Mouse (Mus musculus) E14TG2a.4 (cell line): ENCODE measurements around the gene Hist1h2be.
"Not testable (repeated sequence)": the region's sequence is repeated elsewhere in the genome, so short reads cannot be mapped to it uniquely, and the experiment has no call there.

Experiments
- H3K27me3 ChIP-seq: 2 replicates; pipeline ENCODE4 v1.6.1; 2014; ENCODE audit warnings: low read length, control low read depth; ENCODE audit not compliant: insufficient read depth
- H3K36me3 ChIP-seq: 2 replicates; pipeline ENCODE4 v1.6.1; 2014; ENCODE audit warnings: low read length, control low read depth; ENCODE audit not compliant: insufficient read depth
- H3K4me1 ChIP-seq: replicated peaks from 2 replicates; pipeline ENCODE4 v1.6.1; 2014; ENCODE audit warnings: low read depth, low read length, control low read depth
- H3K4me3 ChIP-seq: replicated peaks from 2 replicates; pipeline ENCODE4 v1.5.1; 2014; ENCODE audit warnings: mild to moderate bottlenecking, low read length
- H3K9me3 ChIP-seq: 2 replicates; pipeline ENCODE4 v1.6.1; 2014; ENCODE audit warnings: low read length, control low read depth
- CTCF ChIP-seq: conservative IDR thresholded peaks from 2 replicates; pipeline ENCODE4 v1.5.1; 2014; ENCODE audit warnings: low read length
- NANOG ChIP-seq: IDR thresholded peaks from 2 replicates; pipeline ENCODE4 v1.6.1; 2014; ENCODE audit warnings: borderline replicate concordance, low read length, mixed read lengths
- POU5F1 ChIP-seq: IDR thresholded peaks from 2 replicates; pipeline ENCODE4 v1.6.1; 2014; ENCODE audit warnings: low read length, borderline replicate concordance

Hist1h2be gene

GRCm38 (mm10) chr13:23597957-23598356 lies 23.0 kb downstream of the Hist1h2be start:
- Histone ChIP-seq H3K4me1 (peaks cover 40% of the 10 kb centered on the region), H3K9me3 (peaks cover 14% of the 10 kb centered on the region), H3K4me3 (no peak overlapping the region), H3K36me3 (no peaks in the 10 kb centered on the region), H3K27me3 (no peaks in the 10 kb centered on the region)
- TF ChIP-seq NANOG (no peak), CTCF (peak; percentile 65)

DNA sequence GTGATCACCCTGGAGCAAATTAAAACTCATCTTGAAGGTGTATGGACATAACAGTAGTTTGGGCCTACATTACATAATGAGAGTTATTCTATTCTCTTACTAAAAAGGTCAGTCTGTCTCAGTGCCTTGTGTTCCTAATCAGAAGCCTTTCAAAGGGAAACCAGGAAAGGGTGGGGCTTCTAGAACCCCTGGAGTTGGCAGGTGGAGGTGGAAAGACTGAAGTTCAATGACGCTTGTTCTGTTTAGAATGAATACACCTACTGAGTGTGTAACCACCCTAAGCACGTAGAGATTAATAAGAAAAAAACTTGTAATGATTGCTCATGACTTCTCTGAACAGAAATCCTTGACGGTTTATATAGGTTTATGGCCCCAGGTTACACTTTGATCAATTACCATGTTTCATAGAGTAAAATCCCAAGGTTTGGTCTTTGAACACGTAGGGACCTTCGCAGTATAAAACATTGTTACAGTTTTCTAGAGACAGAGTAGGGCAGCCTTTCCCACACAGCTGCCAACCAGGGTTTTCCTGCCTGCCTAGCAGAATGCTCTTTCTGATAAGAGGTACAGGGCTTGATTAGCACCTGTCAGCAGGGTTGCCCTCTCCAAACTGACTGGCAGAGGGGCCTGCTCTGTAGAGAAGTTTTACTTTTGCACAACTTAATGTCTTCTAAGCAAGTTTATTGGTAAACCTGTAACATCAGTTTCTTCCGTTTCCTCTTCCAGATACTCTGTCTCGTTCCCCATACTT lies 25.1 kb downstream of the Hist1h2be start:
- peaks cover 33% of the 10 kb centered on the region for H3K9me3 ChIP-seq
- no peaks in the 10 kb centered on the region for H3K27me3 ChIP-seq
- H3K4me1 ChIP-seq = peaks cover 47% of the 10 kb centered on the region
- TF ChIP-seq POU5F1 (no peak), CTCF (no peak), NANOG (peak; percentile 22; the same call in 1 of the 2 replicates)
- H3K36me3 ChIP-seq = no peaks in the 10 kb centered on the region
- no peak overlapping the region for H3K4me3 ChIP-seq

DNA sequence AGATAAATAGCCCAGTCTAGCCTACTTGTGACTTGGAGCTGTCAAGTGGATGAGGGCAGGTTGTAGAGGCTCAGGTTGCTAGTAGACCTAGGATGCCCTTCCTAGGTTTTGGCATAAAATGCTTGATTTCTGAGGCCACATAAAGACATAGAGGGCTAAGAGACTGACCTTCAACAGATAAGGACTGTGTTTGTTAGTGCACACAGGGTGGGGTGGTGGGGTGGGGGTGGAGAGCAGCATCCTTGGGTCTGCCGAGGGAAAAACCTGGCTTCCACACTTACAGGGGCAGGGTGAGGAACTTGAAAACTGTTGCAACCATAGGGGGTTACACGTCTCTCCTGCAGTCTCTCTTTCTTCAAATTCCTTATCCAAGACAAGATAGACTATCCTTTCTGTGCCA lies 25.7 kb downstream of the Hist1h2be start:
- no peak for TF ChIP-seq NANOG
- no peak for TF ChIP-seq POU5F1
- Histone ChIP-seq H3K9me3 (peaks cover 36% of the 10 kb centered on the region), H3K4me3 (no peak overlapping the region), H3K4me1 (peaks cover 47% of the 10 kb centered on the region), H3K36me3 (no peaks in the 10 kb centered on the region), H3K27me3 (no peaks in the 10 kb centered on the region)

DNA sequence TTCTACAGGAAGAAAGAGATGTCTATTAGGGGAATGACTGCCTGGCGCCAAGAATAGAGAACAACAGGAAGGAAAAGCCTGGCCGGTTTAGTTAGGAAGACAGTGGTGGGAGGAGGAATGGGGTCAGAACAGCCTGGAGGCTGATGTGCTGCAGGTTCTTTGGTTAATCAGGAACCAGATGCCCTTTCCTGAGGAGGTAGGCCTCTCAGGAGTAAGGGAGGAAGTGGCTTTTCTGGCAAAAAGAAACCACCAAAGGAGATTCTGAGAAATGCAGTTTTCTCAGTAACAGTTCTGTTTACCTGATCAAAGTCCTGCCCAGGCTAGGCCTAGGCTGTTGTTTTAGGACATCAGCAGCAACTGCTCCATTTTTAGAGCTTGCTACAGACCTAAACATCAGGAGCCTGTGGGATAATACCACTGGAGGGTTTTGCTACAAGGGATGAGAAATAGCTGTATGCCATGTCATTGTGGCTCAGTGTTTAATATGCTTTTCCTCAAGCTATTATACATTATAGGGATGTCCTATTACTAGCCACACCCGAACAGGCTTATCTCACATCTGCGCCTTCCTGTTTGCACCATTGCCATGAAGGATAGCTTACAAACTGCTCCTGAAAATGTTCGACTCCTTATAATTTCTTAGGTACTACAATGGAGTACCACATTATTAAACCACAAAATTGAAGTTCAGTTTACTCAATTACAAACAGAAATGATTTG lies 27.7 kb downstream of the Hist1h2be start:
- peaks cover 58% of the 10 kb centered on the region for H3K4me1 ChIP-seq
- TF ChIP-seq CTCF (no peak), NANOG (no peak), POU5F1 (no peak)
- peaks cover 36% of the 10 kb centered on the region for H3K9me3 ChIP-seq
- no peak overlapping the region for H3K4me3 ChIP-seq
- no peaks in the 10 kb centered on the region for H3K27me3 ChIP-seq
- H3K36me3 ChIP-seq = no peaks in the 10 kb centered on the region

- no peaks in the 10 kb centered on the region for H3K36me3 ChIP-seq
- H3K9me3 ChIP-seq = peaks cover 36% of the 10 kb centered on the region
- TF ChIP-seq NANOG (no peak), POU5F1 (no peak), CTCF (no peak)
- peaks cover 61% of the 10 kb centered on the region for H3K4me1 ChIP-seq
- H3K27me3 ChIP-seq = no peaks in the 10 kb centered on the region
- H3K4me3 ChIP-seq = no peak overlapping the region
Measured at GRCm38 (mm10) chr13:23592614-23593013, 28.3 kb downstream of the Hist1h2be start.

DNA sequence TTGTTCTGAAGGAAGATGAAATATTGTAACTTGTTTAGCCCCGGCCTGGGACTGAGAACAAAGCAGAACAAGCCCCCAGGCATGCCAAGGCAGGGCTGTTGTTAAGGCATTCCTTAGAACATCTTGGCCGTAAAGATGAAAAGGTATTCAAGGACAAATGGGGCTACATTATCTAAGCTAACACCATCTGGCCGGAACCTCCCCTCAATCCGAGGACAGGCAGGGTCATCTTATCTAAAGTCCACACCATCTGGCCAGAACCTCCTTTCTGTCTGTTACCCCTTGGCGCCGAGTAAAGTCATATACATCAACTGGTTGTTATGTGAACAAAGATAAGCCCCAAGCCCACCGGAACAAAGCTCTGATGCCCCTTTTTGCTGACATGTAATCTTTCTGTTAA lies 29.0 kb downstream of the Hist1h2be start:
- not testable (repeated sequence) for H3K27me3 ChIP-seq, H3K4me3 ChIP-seq, H3K36me3 ChIP-seq
- Histone ChIP-seq H3K9me3 (peaks cover 36% of the 10 kb centered on the region), H3K4me1 (peaks cover 61% of the 10 kb centered on the region)

DNA sequence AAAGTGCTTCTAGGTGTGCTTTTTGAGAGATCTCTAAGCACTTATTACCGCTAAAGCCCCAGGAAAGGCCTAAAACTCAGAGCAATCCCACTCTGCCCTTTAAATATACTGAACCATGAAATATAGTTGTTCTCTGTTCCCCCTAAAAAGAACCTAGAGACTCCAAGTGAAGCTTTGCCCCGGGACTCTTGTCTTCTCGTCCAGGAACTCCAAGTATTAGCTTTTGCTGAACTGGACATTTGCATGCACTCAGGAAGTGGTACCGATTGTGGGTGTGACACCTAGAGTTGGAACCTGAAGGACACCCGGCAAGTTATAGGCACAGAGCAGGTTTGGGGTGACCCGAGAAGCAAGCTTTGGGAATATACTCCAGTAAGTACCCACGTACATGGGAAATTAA lies 29.7 kb downstream of the Hist1h2be start:
- Histone ChIP-seq H3K36me3 (no peaks in the 10 kb centered on the region), H3K9me3 (peaks cover 36% of the 10 kb centered on the region), H3K4me1 (peaks cover 59% of the 10 kb centered on the region), H3K4me3 (no peak overlapping the region), H3K27me3 (no peaks in the 10 kb centered on the region)
- no peak for TF ChIP-seq NANOG
- TF ChIP-seq CTCF = no peak
- TF ChIP-seq POU5F1 = no peak

DNA sequence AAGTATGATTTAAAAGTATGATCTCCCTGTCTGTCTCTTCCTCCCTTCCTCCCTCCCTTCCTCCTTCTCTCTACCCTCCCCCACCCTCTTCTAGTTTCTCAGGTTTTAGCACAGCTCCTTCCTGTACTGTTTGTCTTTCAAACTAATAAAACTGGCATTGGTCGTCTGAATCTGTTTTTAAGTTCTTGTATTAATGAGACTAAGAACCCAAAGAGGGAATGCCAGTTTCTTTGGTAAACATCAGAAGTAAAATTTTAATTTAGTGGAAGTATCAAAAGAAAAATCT lies 34.0 kb downstream of the Hist1h2be start:
- no peaks in the 10 kb centered on the region for H3K27me3 ChIP-seq
- no peaks in the 10 kb centered on the region for H3K36me3 ChIP-seq
- no peak for TF ChIP-seq CTCF
- H3K4me3 ChIP-seq = peak overlapping the region; percentile 63
- peaks cover 14% of the 10 kb centered on the region for H3K9me3 ChIP-seq
- H3K4me1 ChIP-seq = peaks cover 56% of the 10 kb centered on the region

DNA sequence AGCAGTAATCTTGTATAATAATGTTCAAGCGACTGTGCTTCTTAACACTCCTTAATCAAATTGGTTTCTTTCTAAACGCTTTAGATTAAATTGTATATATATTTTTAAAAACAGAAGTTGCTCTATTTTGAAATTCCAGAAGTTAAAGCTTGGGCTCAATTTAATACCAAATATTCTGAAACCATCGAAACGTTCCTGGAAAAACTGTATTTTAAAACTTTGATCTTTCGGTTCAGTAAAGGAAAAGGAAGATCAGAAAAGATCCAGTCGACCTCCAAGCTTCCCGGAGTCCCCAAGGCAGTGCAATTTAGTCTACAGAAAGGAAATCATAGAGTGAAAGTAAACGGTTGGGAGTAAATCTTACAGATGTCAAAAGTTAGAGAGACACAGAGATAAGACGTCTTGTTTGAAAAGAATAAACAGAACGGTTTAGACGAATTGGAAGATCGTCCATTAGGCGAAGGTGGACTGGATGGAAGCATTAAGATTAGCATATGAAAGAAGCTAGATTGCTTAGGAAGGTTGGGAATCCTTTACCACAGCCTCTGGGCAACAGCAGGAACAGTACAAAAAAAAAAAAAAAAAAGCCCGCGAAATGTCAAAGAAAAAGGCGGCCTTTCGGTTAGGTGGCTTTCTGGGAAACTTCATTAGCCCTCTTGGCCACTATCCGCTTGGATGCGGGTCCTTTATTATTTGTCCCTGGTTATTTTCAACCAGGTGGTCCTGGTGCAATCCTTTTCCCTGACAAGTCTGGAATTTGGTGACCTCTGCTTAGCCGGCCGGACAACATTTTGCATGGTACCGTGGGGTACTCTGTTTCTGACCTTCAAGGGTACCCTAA lies 34.6 kb downstream of the Hist1h2be start:
- peaks cover 8% of the 10 kb centered on the region for H3K9me3 ChIP-seq
- peaks cover 56% of the 10 kb centered on the region for H3K4me1 ChIP-seq
- no peaks in the 10 kb centered on the region for H3K27me3 ChIP-seq
- peak overlapping the region; percentile 63 for H3K4me3 ChIP-seq
- no peaks in the 10 kb centered on the region for H3K36me3 ChIP-seq
- peak; percentile 42 for TF ChIP-seq POU5F1
- TF ChIP-seq NANOG = peak; percentile 71
- no peak for TF ChIP-seq CTCF

- H3K27me3 ChIP-seq, H3K36me3 ChIP-seq, H3K9me3 ChIP-seq: not testable (repeated sequence)
- Histone ChIP-seq H3K4me3 (peak overlapping the region; percentile 70), H3K4me1 (peaks cover 57% of the 10 kb centered on the region)
Measured at GRCm38 (mm10) chr13:23585442-23586098, 35.4 kb downstream of the Hist1h2be start.
